Mouse (Mus musculus): ENCODE data around the gene Sertad2.

Sertad2 gene

DNA sequence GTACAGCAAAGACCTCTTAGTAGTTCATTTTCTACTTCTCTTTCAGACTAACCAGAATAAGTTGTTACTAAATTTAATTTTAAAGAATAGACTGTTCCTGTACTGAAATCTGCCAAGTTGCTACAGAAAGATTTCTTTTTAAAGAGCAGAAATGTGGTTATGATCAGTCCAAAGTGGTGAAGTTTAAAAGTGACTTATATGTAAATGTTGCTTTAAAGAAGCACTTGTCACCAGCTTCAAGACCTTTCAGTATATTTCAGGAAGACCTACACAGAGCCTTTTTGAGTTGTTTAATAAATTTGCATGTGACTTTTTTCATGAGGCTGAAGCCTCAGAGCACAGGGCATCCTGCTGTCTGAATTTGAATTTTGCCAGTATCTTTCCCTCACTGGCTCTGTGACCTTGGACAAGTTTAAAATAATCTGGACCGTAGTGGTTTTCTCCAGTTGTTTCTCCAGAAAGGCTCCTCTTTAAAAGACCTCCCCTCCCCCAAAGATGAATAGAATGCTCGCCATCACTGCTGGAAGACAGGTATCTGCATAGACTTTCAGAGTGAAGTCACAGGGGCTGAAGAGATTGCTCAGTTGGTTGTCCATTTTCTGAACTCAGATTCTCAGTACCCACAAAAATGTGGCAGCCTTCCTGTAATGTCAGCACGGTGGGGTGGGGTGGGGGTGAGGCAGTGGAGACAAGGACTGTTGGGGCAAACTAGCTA is 1.9 kb downstream of the Sertad2 start:
- DNase-seq (ENCODE audit: low read depth, low spot score): no peak

DNA sequence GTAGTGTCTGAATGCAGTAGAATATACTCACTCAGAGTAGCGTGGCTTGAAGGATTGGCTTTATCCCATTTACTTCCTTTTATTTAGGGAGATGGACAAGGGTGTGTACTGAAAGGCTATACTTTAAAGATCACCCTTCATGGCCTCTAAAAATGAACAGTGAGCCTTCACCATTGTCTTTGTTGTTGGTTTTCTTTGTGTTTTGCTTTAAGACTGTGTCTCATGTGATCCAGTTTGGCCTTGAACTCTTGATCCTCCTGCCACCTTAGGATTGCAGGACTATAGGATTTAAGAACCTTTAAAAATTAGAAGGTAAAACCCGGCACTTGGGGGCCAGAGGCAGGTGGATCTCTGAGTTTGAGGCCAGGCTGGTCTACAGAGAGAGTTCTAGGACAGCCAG is 6.4 kb downstream of the Sertad2 start:
- DNase-seq (ENCODE audit: low read depth, low spot score): no peak

- no peak for DNase-seq (ENCODE audit: low read depth, low spot score)
Measured at GRCm38 (mm10) chr11:20550196-20550595, 7.1 kb downstream of the Sertad2 start.

- no peak for DNase-seq (ENCODE audit: low read depth, low spot score)
Measured at GRCm38 (mm10) chr11:20552059-20552458, 9.0 kb downstream of the Sertad2 start.

DNA sequence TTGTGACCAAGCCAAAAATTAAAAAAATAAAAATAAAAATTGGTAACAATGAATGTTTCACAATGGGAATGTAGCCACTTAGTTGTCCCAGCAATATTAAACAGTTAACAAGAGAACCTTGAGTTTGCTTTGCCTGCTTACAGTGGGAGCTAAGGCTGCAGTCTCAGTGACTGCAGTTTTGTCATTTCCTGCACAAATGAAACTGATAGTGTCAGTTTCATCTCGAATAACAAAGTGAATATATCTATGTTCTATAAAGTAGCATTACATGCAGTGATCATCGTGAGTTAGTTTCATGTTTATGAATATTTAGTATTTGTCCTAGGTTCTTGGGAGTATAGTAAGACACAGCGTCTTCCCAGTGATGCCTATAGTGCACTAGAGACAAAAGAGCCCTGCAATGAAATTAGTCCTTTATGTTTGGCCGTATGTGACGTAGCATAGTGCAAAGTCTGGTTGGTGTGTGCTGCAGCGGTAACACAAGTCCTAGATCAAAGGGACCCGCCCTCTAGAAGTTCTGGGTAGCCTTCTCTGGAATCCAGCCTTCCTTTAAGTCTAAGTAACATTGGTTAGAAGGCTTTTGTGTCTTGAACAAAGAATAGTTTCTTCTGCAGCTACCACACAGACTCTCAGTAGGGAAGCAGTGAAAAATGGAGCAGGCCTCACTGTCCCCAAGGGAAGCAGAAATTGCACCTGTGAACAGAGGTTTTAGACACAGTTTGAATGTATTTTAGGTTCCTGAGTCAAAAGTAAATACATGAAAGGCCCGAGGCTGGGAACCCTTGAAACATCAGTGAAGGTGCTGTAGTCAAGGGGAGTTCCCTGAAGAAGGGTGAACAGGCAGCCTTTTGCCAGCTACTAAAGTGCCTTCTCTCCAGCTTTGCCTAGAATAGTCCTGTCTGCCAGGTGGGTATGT is 10.0 kb downstream of the Sertad2 start:
- DNase-seq (ENCODE audit: low read depth, low spot score): no peak

DNA sequence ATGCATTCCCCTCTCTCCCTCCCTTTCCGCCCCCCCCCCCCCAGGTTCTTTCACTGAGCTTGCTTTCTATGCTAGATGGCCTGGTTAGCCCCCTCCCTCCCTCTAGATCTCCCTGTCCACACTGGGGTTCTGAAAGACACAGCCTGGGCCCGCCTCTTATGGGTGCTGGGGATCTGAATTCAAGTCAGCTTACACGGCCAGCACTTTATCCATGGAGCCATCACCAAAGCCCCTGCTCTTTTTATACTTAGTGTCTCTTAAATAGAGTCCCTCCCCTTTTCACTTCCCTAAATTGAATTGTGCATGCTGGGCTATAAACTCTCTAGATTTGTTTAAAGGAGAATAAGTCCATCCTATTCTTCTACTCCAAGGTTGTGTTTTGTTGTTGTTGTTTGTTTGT is 12.6 kb downstream of the Sertad2 start:
- DNase-seq (ENCODE audit: low read depth, low spot score): no peak

DNA sequence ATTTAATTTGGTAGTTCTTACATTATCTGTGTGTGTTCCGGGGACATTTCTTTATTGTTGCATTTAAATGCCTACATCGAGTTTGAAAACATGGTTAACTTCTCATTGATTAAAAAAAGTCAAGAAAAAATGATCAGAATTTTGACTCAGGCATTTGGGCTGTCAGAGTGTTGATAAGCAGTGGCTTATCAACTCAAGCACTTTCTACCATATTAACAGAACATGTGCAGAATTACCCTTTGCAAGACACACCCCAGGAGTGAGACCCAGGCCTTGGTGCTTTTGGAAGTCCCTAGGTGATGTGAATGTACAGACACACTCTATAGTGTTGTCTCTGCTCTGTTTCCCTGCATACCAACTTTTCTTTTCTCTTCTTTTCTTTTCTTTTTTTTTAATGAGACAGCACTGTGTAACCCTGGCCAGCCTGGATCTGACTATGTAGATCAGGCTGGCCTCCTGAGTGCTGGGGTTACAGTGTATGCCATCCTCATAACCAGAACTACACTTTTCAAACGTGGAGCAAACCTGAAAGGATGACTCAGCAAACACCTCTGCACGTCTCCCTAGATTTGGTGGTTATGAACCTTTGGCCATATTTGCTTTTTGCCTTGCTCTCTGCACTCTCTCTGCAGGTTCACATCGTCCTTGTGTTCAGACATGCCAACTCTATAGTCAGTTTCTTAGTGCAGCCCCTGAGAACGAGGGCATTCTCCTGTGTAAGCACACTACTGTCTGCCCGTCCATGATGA is 13.3 kb downstream of the Sertad2 start:
- no peak for DNase-seq (ENCODE audit: low read depth, low spot score)

GRCm38 (mm10) chr11:20559236-20559950 is 16.3 kb downstream of the Sertad2 start:
- no peak for DNase-seq (ENCODE audit: low read depth, low spot score)

DNA sequence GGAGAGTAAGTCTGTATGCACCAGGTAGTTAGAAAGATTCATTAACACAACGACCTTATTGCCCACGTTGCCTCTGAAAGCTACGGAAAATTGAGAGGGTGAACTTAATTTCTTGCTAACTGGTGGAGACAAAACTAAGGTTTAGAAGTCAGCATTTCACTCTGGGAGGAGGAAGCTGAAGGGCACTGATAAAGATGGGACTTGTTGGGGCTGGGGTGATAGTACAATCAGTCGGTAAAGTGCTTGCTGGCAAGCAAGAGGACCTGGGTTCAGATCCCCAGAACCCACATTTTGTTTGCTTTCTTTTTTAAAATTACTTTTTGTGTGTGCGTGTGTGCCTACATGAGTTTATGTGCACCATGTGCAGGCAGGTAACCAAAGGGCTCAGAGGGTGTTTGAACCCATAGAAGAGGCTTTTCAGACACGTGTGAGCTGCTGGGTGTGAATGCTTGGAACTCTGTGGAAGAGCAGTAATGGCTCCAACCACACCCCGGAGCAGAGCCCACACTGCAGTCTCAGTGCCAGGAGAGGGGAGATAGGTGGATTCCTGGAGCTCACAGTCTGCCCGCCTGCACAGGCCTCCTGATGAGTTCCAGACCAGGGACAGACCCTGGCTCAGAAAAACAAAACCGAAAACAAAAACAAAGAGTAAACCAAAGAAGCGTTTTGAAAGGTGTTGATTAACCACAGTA is 17.0 kb downstream of the Sertad2 start:
- no peak for DNase-seq (ENCODE audit: low read depth, low spot score)

- DNase-seq (ENCODE audit: low read depth, low spot score): no peak
Measured at GRCm38 (mm10) chr11:20561323-20562002, 18.4 kb downstream of the Sertad2 start.

- DNase-seq (ENCODE audit: low read depth, low spot score): no peak
Measured at GRCm38 (mm10) chr11:20565057-20565456, 22.0 kb downstream of the Sertad2 start.

- no peak for DNase-seq (ENCODE audit: low read depth, low spot score)
Measured at GRCm38 (mm10) chr11:20571702-20572413, 28.8 kb downstream of the Sertad2 start.

GRCm38 (mm10) chr11:20576046-20576635 is 33.1 kb downstream of the Sertad2 start:
- no peak for DNase-seq (ENCODE audit: low read depth, low spot score)

DNA sequence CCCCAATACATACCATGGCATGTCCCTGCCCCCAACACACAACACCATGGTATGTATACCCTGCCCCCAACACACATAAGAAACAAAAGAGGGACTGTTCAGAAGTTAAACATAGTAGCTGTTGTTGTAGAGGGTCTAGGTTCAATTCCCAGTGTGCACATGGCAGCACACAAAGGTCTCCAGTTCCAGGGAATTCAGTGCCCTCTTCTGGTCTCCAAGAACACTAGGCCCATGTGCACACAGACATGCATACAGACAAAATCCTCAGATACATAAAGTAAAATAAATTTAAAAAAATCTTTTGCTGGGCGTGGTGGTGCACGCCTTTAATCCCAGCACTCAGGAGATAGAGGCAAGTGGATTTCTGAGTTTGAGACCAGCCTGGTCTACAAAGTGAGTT is 39.7 kb downstream of the Sertad2 start:
- no peak for DNase-seq (ENCODE audit: low read depth, low spot score)

GRCm38 (mm10) chr11:20585297-20585696 is 42.2 kb downstream of the Sertad2 start:
- DNase-seq (ENCODE audit: low read depth, low spot score): no peak

DNA sequence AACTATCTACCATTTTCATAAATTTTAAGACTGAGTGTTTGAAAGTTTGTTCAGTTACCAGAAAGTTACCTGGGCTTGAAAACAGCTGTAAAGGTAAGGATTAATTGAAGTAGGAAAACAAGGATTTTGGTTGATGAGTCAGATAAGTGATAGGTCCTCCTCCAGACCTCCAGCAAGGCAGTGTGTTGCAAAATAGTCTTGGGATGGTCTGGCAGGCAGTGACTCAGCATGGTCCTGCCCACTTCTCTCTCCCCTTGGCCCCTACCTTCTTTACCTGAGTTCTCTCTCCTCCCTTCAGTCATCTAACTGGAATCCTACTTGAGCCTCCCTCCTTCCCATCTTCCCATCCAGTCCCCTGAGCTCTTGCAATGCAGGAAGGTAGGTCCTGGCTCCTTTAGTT is 43.1 kb downstream of the Sertad2 start:
- DNase-seq (ENCODE audit: low read depth, low spot score): no peak

- no peak for DNase-seq (ENCODE audit: low read depth, low spot score)
Measured at GRCm38 (mm10) chr11:20589393-20589792, 46.3 kb downstream of the Sertad2 start.

DNA sequence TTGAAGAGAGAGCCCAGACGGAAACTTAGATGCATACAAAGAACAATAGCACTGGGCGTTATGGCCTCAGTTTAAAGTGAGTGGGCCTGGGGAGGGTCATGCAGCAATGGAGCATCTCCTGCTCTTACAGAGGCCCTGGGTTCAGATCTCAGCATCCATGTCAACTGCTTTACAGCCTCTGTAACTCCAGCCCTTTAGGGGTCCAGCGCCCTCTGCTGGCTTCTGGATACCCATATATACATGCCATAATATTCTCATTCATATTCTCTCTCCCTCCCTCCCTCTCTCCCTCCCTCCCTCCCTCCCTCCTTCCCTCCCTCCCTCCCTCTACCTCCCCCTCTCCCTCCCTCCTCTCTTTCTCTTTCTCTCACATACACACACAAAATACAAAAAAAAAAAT is 49.0 kb downstream of the Sertad2 start:
- peak; percentile 22 for DNase-seq (ENCODE audit: low read depth, low spot score)

Data from c-Kit-negative CD71-positive TER-119-positive erythroid progenitor cells, embryonic 14.5 days (primary cell).